Mouse (Mus musculus): Measurements from ENCODE around the gene Rnf34. TPM values are rescaled to one million over a fixed set of nuclear protein-coding genes. Genes with fewer than 3 reads are reported as not detected.

Gene Rnf34
- polyA plus RNA-seq, 1 experiment from 2014 or later: 24.7 TPM

- H3K27me3 ChIP-seq (replicated peaks; ENCODE audit: insufficient read depth, low read length): no peaks in the 10 kb centered on the region
- H3K9me3 ChIP-seq (ENCODE audit: low read length): no peaks in the 10 kb centered on the region
- DNase-seq (ENCODE audit: low spot score) (no peak), ATAC-seq (no peak)
- no peak overlapping the region for H3K27ac ChIP-seq (ENCODE audit: low read length)
- no peak overlapping the region for H3K4me3 ChIP-seq (ENCODE audit: low read depth, low read length)
- TF ChIP-seq EP300 (IDR thresholded peaks at IDR 0.05) (no peak), CTCF (IDR thresholded peaks at IDR 0.05) (no peak)
- no peaks in the 10 kb centered on the region; the same call in 1 of the 2 replicates for H3K4me1 ChIP-seq (ENCODE audit: insufficient read depth, low read depth, low read length)
- no peak overlapping the region for H3K4me2 ChIP-seq (replicated peaks; ENCODE audit: low read depth, low read length)
- no peaks in the 10 kb centered on the region for H3K36me3 ChIP-seq (ENCODE audit: insufficient read depth, low read length)
- no peak overlapping the region for H3K9ac ChIP-seq (replicated peaks; ENCODE audit: low read depth)
- WGBS: 77% methylated on average over 8 of the region's 8 CpGs
Measured at GRCm38 (mm10) chr5:122825099-122825498, 24.7 kb upstream of the Rnf34 start.

GRCm38 (mm10) chr5:122832536-122832935, 17.3 kb upstream of the Rnf34 start:
- Histone ChIP-seq H3K9ac (replicated peaks; ENCODE audit: low read depth) (no peak overlapping the region), H3K27me3 (replicated peaks; ENCODE audit: insufficient read depth, low read length) (no peaks in the 10 kb centered on the region), H3K27ac (ENCODE audit: low read length) (no peak overlapping the region), H3K4me2 (replicated peaks; ENCODE audit: low read depth, low read length) (no peak overlapping the region), H3K4me3 (ENCODE audit: low read depth, low read length) (no peak overlapping the region), H3K9me3 (ENCODE audit: low read length) (no peaks in the 10 kb centered on the region), H3K36me3 (ENCODE audit: insufficient read depth, low read length) (no peaks in the 10 kb centered on the region), H3K4me1 (ENCODE audit: insufficient read depth, low read depth, low read length) (no peaks in the 10 kb centered on the region)
- DNase-seq (ENCODE audit: low spot score) (no peak), ATAC-seq (no peak)
- 85% methylated on average over 10 of the region's 10 CpGs for WGBS
- TF ChIP-seq EP300 (IDR thresholded peaks at IDR 0.05) (no peak), CTCF (IDR thresholded peaks at IDR 0.05) (no peak)

- Histone ChIP-seq H3K9me3 (ENCODE audit: low read length) (no peaks in the 10 kb centered on the region), H3K4me2 (replicated peaks; ENCODE audit: low read depth, low read length) (no peak overlapping the region), H3K4me3 (ENCODE audit: low read depth, low read length) (no peak overlapping the region), H3K36me3 (ENCODE audit: insufficient read depth, low read length) (no peaks in the 10 kb centered on the region), H3K9ac (replicated peaks; ENCODE audit: low read depth) (no peak overlapping the region), H3K4me1 (ENCODE audit: insufficient read depth, low read depth, low read length) (no peaks in the 10 kb centered on the region), H3K27ac (ENCODE audit: low read length) (no peak overlapping the region), H3K27me3 (replicated peaks; ENCODE audit: insufficient read depth, low read length) (no peaks in the 10 kb centered on the region)
- 72% methylated on average over 10 of the region's 10 CpGs for WGBS
- DNase-seq (ENCODE audit: low spot score) (no peak), ATAC-seq (no peak)
- no peak for TF ChIP-seq CTCF (IDR thresholded peaks at IDR 0.05)
- TF ChIP-seq EP300 (IDR thresholded peaks at IDR 0.05): no peak
Measured at GRCm38 (mm10) chr5:122832996-122833395, 16.9 kb upstream of the Rnf34 start.

GRCm38 (mm10) chr5:122841126-122841525, 8.7 kb upstream of the Rnf34 start:
- 91% methylated on average over 2 of the region's 2 CpGs for WGBS
- H3K4me3 ChIP-seq (ENCODE audit: low read depth, low read length): no peak overlapping the region
- no peak overlapping the region for H3K9ac ChIP-seq (replicated peaks; ENCODE audit: low read depth)
- ATAC-seq (no peak), DNase-seq (ENCODE audit: low spot score) (no peak)
- TF ChIP-seq CTCF (IDR thresholded peaks at IDR 0.05): no peak
- no peak for TF ChIP-seq EP300 (IDR thresholded peaks at IDR 0.05)
- no peak overlapping the region for H3K4me2 ChIP-seq (replicated peaks; ENCODE audit: low read depth, low read length)
- H3K36me3 ChIP-seq (ENCODE audit: insufficient read depth, low read length): no peaks in the 10 kb centered on the region
- H3K4me1 ChIP-seq (ENCODE audit: insufficient read depth, low read depth, low read length): no peaks in the 10 kb centered on the region
- H3K9me3 ChIP-seq (ENCODE audit: low read length): no peaks in the 10 kb centered on the region
- no peaks in the 10 kb centered on the region for H3K27me3 ChIP-seq (replicated peaks; ENCODE audit: insufficient read depth, low read length)
- H3K27ac ChIP-seq (ENCODE audit: low read length): no peak overlapping the region

GRCm38 (mm10) chr5:122843799-122844198, 6.0 kb upstream of the Rnf34 start:
- H3K4me3 ChIP-seq (ENCODE audit: low read depth, low read length): no peak overlapping the region
- H3K36me3 ChIP-seq (ENCODE audit: insufficient read depth, low read length): no peaks in the 10 kb centered on the region
- WGBS: 77% methylated on average over 5 of the region's 5 CpGs
- no peaks in the 10 kb centered on the region for H3K27me3 ChIP-seq (replicated peaks; ENCODE audit: insufficient read depth, low read length)
- H3K4me2 ChIP-seq (replicated peaks; ENCODE audit: low read depth, low read length): no peak overlapping the region
- TF ChIP-seq CTCF (IDR thresholded peaks at IDR 0.05): no peak
- H3K9ac ChIP-seq (replicated peaks; ENCODE audit: low read depth): no peak overlapping the region
- no peaks in the 10 kb centered on the region for H3K9me3 ChIP-seq (ENCODE audit: low read length)
- ATAC-seq (no peak), DNase-seq (ENCODE audit: low spot score) (peak; percentile 22)
- H3K4me1 ChIP-seq (ENCODE audit: insufficient read depth, low read depth, low read length): no peaks in the 10 kb centered on the region
- no peak overlapping the region for H3K27ac ChIP-seq (ENCODE audit: low read length)

- Histone ChIP-seq H3K9me3 (ENCODE audit: low read length) (no peaks in the 10 kb centered on the region), H3K4me3 (ENCODE audit: low read depth, low read length) (peak overlapping the region; percentile 83), H3K27ac (ENCODE audit: low read length) (peak overlapping the region; percentile 90), H3K27me3 (replicated peaks; ENCODE audit: insufficient read depth, low read length) (no peaks in the 10 kb centered on the region), H3K9ac (replicated peaks; ENCODE audit: low read depth) (peak overlapping the region; percentile 98), H3K4me2 (replicated peaks; ENCODE audit: low read depth, low read length) (peak overlapping the region; percentile 96), H3K36me3 (ENCODE audit: insufficient read depth, low read length) (no peaks in the 10 kb centered on the region), H3K4me1 (ENCODE audit: insufficient read depth, low read depth, low read length) (peaks cover 7% of the 10 kb centered on the region; the same call in 1 of the 2 replicates)
- DNase-seq (ENCODE audit: low spot score) (peak; percentile 83), ATAC-seq (peak; percentile 81)
- TF ChIP-seq EP300 (IDR thresholded peaks at IDR 0.05): no peak
- TF ChIP-seq CTCF (IDR thresholded peaks at IDR 0.05): peak; percentile 70
- under 1% methylated on average over 32 of the region's 38 CpGs for WGBS
Measured at GRCm38 (mm10) chr5:122850319-122851002, 613 bp downstream of the Rnf34 start.

Data from lung, postnatal 0 days (tissue).